Mouse (Mus musculus): Measurements from ENCODE around the gene Fgd6.

DNA sequence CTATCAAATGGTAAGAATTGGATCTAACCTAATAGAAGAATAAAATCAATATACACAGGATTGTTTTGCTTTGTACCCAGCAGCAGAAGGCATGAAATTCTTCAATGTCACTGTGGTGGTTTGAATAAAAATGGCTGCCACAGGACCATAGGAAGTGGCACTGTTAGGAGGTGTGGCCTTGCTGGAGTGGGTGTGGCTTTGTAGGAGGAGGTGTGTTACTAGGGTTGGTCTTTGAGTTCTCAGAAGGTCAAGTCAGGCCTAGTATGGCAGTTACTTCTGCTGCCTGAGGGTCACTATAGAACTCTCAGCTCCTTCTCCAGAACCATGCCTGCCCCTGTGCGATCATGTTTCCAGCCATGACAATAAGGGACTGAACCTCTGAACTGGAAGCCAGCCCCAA lies 40.7 kb upstream of the Fgd6 start:
- no peak for TF ChIP-seq CTCF (conservative IDR thresholded peaks at IDR 0.05; ENCODE audit: insufficient read depth, insufficient read length, low read depth, low read length)
- TF ChIP-seq POLR2A (IDR thresholded peaks at IDR 0.05; ENCODE audit: low read depth, low read length): no peak
